Mouse (Mus musculus) kidney, adult 2 months (tissue): ENCODE results near the gene Rab3ip. TPM values are rescaled to one million over a fixed set of nuclear protein-coding genes. Genes with fewer than 3 reads are reported as not detected.

Source experiments
- DNase-seq: peaks from one replicate; pipeline ENCODE4 v3.0.0; 2021
- H3K27ac ChIP-seq: fragments of 200-500 bp; 2 replicates; pipeline ENCODE4 v1.5.1; 2012; ENCODE audit warnings: low read depth, low read length, control low read depth, inconsistent platforms; ENCODE audit not compliant: insufficient read depth
- H3K27me3 ChIP-seq: fragments of 200-500 bp; replicated peaks from 2 replicates; pipeline ENCODE4 v1.6.1; 2012; ENCODE audit warnings: mild to moderate bottlenecking, moderate library complexity, low read length, inconsistent platforms; ENCODE audit not compliant: control insufficient read depth, insufficient read depth
- H3K36me3 ChIP-seq: fragments of 200-500 bp; 2 replicates; pipeline ENCODE4 v1.6.1; 2012; ENCODE audit warnings: mild to moderate bottlenecking, moderate library complexity, low read length, inconsistent platforms; ENCODE audit not compliant: control insufficient read depth, insufficient read depth
- H3K4me1 ChIP-seq: fragments of 200-500 bp; 2 replicates; pipeline ENCODE4 v1.6.1; 2011; ENCODE audit warnings: low read length; ENCODE audit not compliant: control insufficient read depth, insufficient read depth
- H3K4me3 ChIP-seq: fragments of 200-500 bp; 2 replicates; pipeline ENCODE4 v1.5.1; 2011; ENCODE audit warnings: mild to moderate bottlenecking, low read depth, low read length, control low read depth; ENCODE audit not compliant: insufficient read depth
- CTCF ChIP-seq: fragments of 200-500 bp; conservative IDR thresholded peaks from 2 replicates; pipeline ENCODE4 v1.5.1; 2011; ENCODE audit warnings: low read depth, mild to moderate bottlenecking, control low read depth, low read length, moderate library complexity, mixed read lengths; ENCODE audit not compliant: insufficient read depth, insufficient read length
- POLR2A ChIP-seq: fragments of 200-500 bp; IDR thresholded peaks from one replicate; pipeline ENCODE4 v1.6.1; 2011; ENCODE audit warnings: low read depth, low read length, control low read depth
- WGBS: fragments of 180-500 bp; shearing (Covaris S2); methylation state at CpG from one replicate; pipeline ENCODE4 v1.1.7; 2018; 5-methylcytosine and 5-hydroxymethylcytosine counted together
- polyA plus RNA-seq: library from polyadenylated mRNA; depleted of rRNA; stranded (reverse); fragments of >200 nt; gene quantifications from 2 replicates; pipeline ENCODE4 v1.2.3, GENCODE M21; 2012; rRNA removed

The Rab3ip gene
- polyA plus RNA-seq, 1 experiment: 641 TPM

GRCm38 (mm10) chr10:116870819-116871218 is 79.8 kb downstream of the Rab3ip start:
- TF ChIP-seq POLR2A: no peak
- no peak for TF ChIP-seq CTCF

More at GRCm38 (mm10) chr10:116870819-116871218, 79.8 kb downstream of the Rab3ip start:
- H3K4me1 ChIP-seq: no peaks in the 10 kb centered on the region
- no peaks in the 10 kb centered on the region for H3K36me3 ChIP-seq
- H3K27me3 ChIP-seq: no peaks in the 10 kb centered on the region
- WGBS: 89% methylated on average over 6 of the region's 6 CpGs
- H3K27ac ChIP-seq: no peak overlapping the region
- H3K4me3 ChIP-seq: no peak overlapping the region
- DNase-seq: no peak

Other genes starting within 250 kb of the Rab3ip start
- 0.02 and 0.04 TPM in 2 replicates for gene Myrfl, start 53.9 kb downstream of the Rab3ip start, polyA plus RNA-seq
- not detected in 2 replicates for gene Gm10271, start 21.8 kb upstream of the Rab3ip start, polyA plus RNA-seq
- 0.97 and 1.1 TPM in 2 replicates for gene Best3, start 35.5 kb upstream of the Rab3ip start, polyA plus RNA-seq
- 0.13 TPM in 1 of 2 replicates, not detected in the other for gene Lrrc10, start 94.6 kb upstream of the Rab3ip start, polyA plus RNA-seq
- 67.1 and 84.6 TPM in 2 replicates for gene Cct2, start 113.0 kb upstream of the Rab3ip start, polyA plus RNA-seq
- 13.0 and 13.2 TPM in 2 replicates for gene Frs2, start 197.8 kb upstream of the Rab3ip start, polyA plus RNA-seq